Mouse (Mus musculus) forebrain, postnatal 0 days (tissue): ENCODE measurements around the gene Smad9. TPM values are rescaled to one million over a fixed set of nuclear protein-coding genes. Genes with fewer than 3 reads are reported as not detected.

Experiments used
- ATAC-seq: fragments of 200-750 bp; cut with Nextera tagmentation; 2 replicates; pipeline ENCODE4 v1.8.0; 2017; ENCODE audit warnings: mild to moderate bottlenecking, moderate library complexity
- DNase-seq: peaks from one replicate; pipeline ENCODE4 v3.0.0-alpha.2; 2015
- H3K27ac ChIP-seq: fragments of 300-500 bp; sonication (generic); 2 replicates; pipeline ENCODE4 v1.5.1; 2014; ENCODE audit warnings: low read depth, mild to moderate bottlenecking, antibody characterized with exemption, low read length, moderate library complexity, mixed read lengths
- H3K27me3 ChIP-seq: fragments of 300-500 bp; sonication (generic); 2 replicates; pipeline ENCODE4 v1.6.1; 2014; ENCODE audit warnings: mild to moderate bottlenecking, low read length, mixed read lengths; ENCODE audit not compliant: insufficient read depth
- H3K36me3 ChIP-seq: fragments of 300-500 bp; sonication (generic); 2 replicates; pipeline ENCODE4 v1.6.1; 2014; ENCODE audit warnings: mild to moderate bottlenecking, moderate library complexity; ENCODE audit not compliant: insufficient read depth
- H3K4me1 ChIP-seq: fragments of 300-500 bp; sonication (generic); 2 replicates; pipeline ENCODE4 v1.6.1; 2014; ENCODE audit warnings: antibody characterized with exemption; ENCODE audit not compliant: insufficient read depth
- H3K4me2 ChIP-seq: fragments of 300-500 bp; sonication (generic); 2 replicates; pipeline ENCODE4 v1.6.1; 2014; ENCODE audit warnings: low read depth, mild to moderate bottlenecking, moderate library complexity
- H3K4me3 ChIP-seq: fragments of 300-500 bp; sonication (generic); 2 replicates; pipeline ENCODE4 v1.5.1; 2014; ENCODE audit warnings: low read depth, low read length, mixed read lengths
- H3K9ac ChIP-seq: fragments of 300-500 bp; sonication (generic); 2 replicates; pipeline ENCODE4 v1.6.1; 2014; ENCODE audit warnings: mild to moderate bottlenecking
- H3K9me3 ChIP-seq: fragments of 300-500 bp; sonication (generic); 2 replicates; pipeline ENCODE4 v1.6.1; 2016; ENCODE audit warnings: low read length
- CTCF ChIP-seq: sonication (generic); IDR thresholded peaks from 2 replicates; pipeline ENCODE4 v1.5.1; 2016; ENCODE audit warnings: antibody characterized with exemption, control low read depth, low read depth
- WGBS: fragments of 180-500 bp; shearing (Covaris S2); extraction: QIAGEN DNeasy Blood & Tissue Kit; methylation state at CpG from one replicate; pipeline ENCODE4 v1.1.7; 2014; 5-methylcytosine and 5-hydroxymethylcytosine counted together
- polyA plus RNA-seq: library from polyadenylated mRNA; unstranded; fragments of >200 nt; fragmentation: Nextera tagmentation; extraction: Ambion mirVana; gene quantifications from 2 replicates; pipeline ENCODE4 v1.2.1, GENCODE M21; 2015
- total RNA-seq: library from RNA; depleted of rRNA; stranded (reverse); fragments of >200 nt; gene quantifications from 2 replicates; pipeline ENCODE4 v1.2.3, GENCODE M21; 2014

Gene Smad9
- total and polyA plus RNA-seq, 2 experiments from 2014 or later: 0.35 to 2.7 TPM

DNA sequence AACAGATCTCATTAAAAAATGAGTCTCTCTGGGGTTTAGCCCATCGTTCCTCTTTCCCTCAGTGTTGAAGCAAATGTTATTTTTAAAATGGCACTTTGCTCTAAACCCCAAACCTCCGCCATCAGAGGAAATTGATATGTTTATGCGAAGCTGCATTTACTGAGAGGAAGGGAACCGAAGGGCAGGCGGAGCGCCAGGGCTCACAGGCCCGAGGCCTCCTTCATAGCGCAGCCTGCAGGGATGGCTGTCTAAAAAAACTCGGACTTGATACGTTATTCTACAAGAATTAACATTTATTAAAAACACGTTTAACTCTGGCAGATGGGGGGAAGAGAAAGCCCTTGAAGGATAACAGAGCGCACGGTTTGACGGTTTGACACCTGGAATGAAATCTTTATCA, 10.7 kb downstream of the Smad9 start:
- TF ChIP-seq CTCF: no peak
- 79% methylated on average over 14 of the region's 14 CpGs for WGBS
- H3K36me3 ChIP-seq: no peaks in the 10 kb centered on the region
- no peak overlapping the region for H3K4me3 ChIP-seq
- H3K27ac ChIP-seq: no peak overlapping the region
- H3K4me2 ChIP-seq: no peak overlapping the region
- no peaks in the 10 kb centered on the region for H3K4me1 ChIP-seq
- DNase-seq: no peak
- H3K27me3 ChIP-seq: no peaks in the 10 kb centered on the region
- no peak for ATAC-seq
- no peak overlapping the region for H3K9ac ChIP-seq
- no peaks in the 10 kb centered on the region for H3K9me3 ChIP-seq

DNA sequence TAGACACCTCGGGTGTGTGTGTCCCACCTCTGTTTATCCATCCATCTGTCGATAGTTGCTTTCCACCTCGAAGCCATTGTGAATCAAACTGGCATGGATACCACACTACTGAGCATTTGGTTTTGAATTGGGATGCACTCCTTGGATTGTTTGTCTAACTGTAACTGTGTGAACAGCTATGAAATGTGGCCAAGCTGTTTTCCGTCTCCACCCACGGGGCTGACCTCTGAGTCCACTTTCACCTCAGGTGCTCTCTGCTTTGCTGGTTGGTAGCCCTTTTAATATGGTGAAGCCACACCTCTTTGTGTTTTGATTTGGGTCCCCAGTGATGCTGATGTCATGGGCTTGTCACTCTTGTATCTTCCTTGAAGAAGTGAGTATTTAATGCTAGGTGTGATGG, 11.4 kb downstream of the Smad9 start:
- Histone ChIP-seq H3K4me2 (no peak overlapping the region), H3K27me3 (no peaks in the 10 kb centered on the region), H3K4me1 (no peaks in the 10 kb centered on the region), H3K4me3 (no peak overlapping the region), H3K36me3 (no peaks in the 10 kb centered on the region), H3K9me3 (no peaks in the 10 kb centered on the region), H3K27ac (no peak overlapping the region), H3K9ac (no peak overlapping the region)
- no peak for DNase-seq
- no peak for ATAC-seq
- 86% methylated on average over 5 of the region's 5 CpGs for WGBS
- no peak for TF ChIP-seq CTCF

DNA sequence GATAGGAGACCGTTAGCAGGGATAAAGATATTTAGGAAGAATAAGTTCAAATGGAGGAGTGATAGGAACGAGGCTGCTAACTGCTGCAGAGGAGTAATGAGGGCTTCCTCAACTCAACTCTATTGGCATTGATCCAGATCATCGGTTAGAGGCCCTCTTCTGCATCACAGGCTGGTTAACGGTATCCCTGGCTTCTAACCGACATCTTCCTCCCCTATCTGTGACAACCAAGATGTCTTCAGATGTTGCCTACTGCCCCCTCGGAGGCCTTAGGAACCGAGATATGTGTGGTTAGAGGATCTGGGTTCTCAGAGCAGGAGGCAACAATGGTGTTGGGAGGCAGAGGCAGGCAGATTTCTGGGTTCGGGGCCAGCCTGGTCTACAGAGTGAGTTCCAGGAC, 13.2 kb downstream of the Smad9 start:
- 84% methylated on average over 8 of the region's 8 CpGs for WGBS
- no peak for DNase-seq
- TF ChIP-seq CTCF: no peak

DNA sequence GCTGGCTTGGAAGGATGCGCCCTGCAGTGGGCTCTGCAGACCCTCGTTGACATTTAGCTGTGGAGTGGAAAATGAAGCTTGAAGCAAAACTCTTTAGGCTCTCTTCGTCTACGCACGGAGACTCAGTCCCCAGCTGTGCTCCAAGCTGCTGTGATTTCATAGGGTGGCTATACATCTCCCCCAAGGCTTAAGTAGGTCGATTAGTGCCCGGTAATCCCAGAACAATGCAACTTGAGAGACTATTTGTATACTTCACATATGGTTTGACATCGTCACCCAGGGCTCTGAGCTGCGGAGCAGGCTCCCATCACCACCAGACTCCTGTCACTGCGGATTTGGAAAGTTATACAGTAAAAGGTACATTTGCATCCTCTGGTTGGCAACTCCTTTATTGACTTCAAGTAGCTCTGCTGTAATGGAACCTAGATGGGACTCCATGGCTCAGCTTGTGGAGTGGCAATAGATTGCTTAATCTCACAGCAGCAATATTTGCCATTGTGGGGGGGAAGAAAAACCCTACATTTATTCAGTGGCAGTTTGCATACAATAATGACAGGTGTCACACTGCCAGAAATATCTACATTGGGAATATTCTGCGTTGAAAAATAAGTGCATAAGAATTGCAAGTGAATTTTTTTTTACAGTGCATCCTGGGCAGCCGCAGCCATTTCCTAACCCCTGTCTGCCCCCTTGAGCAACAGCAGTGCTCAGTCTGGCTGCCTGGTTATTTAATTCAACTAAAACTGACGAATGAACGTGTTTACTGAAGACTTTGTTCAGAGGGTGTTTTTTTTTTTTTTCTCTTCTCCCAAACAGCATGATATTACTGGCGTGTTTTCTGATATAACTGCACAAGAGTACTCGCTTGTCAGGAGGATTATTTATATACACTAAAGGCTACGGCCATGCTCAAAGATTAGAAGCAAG, 14.2 kb downstream of the Smad9 start:
- H3K36me3 ChIP-seq: no peaks in the 10 kb centered on the region
- no peak for ATAC-seq

More for the DNA sequence above, 13.2 kb downstream of the Smad9 start:
- no peak overlapping the region for H3K27ac ChIP-seq
- no peaks in the 10 kb centered on the region for H3K9me3 ChIP-seq
- H3K4me1 ChIP-seq: no peaks in the 10 kb centered on the region
- H3K27me3 ChIP-seq: no peaks in the 10 kb centered on the region
- H3K36me3 ChIP-seq: no peaks in the 10 kb centered on the region
- ATAC-seq: no peak
- no peak overlapping the region for H3K4me2 ChIP-seq
- no peak overlapping the region for H3K4me3 ChIP-seq
- H3K9ac ChIP-seq: no peak overlapping the region

DNA sequence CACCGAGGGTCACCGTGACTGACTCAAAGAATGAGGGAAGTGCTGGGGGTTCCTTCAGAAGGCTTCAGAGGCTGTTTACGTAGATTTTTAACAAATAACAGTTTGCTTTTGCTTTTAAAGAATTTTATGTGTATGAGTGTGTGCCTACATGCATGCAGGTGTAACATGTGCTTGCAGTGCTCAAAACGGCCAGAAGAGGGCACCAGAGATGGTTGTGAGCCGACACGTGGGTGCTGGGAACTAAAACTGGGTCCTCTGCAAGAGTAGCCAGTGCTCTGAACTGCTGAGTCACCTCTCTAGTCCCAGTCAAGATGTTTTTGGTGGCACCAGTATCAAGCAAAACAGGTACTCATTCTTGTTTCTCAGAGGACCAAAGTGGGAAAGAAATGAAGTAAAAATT, 18.2 kb downstream of the Smad9 start:
- WGBS: 87% methylated on average over 6 of the region's 6 CpGs

More for the DNA sequence above, 14.2 kb downstream of the Smad9 start:
- 55% methylated on average over 17 of the region's 17 CpGs for WGBS
- H3K4me2 ChIP-seq: no peak overlapping the region
- H3K27me3 ChIP-seq: no peaks in the 10 kb centered on the region
- H3K4me1 ChIP-seq: no peaks in the 10 kb centered on the region
- no peaks in the 10 kb centered on the region for H3K9me3 ChIP-seq
- no peak overlapping the region for H3K4me3 ChIP-seq
- H3K9ac ChIP-seq: no peak overlapping the region
- TF ChIP-seq CTCF: no peak
- H3K27ac ChIP-seq: no peak overlapping the region
- no peak for DNase-seq

DNA sequence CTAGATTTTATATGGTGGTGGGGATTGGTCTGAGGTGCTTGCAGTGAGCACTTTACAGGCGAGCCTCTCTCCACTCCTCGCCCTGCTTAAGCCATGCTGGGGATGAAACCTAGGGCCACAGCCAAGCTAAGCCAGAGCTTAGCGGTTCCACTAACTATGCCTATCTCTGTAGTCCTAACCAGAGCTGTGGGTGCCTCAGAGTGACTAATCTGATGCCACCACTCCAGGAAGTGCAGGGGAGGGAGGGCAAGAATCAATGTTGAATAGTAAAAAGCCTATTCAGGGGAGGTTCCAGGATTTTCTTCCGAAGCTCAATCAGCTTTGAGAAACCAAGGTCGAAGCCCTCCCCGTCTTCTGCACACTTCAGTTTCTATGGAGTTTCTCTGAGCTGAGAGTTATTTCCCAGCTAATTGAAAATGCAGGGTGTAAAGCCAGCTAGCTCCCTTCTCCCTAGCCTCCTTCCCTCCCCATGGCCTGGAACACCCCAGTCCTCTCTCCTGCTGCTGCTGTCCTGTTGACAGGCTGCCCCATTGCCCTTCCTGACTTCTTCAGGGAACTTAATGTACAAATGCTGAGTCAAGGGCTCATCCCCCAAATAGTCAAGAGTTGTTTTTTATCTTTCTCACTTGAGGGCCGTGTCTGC, 20.7 kb downstream of the Smad9 start:
- H3K4me1 ChIP-seq: no peaks in the 10 kb centered on the region
- H3K4me3 ChIP-seq: no peak overlapping the region
- no peak overlapping the region for H3K9ac ChIP-seq
- no peaks in the 10 kb centered on the region for H3K36me3 ChIP-seq
- H3K9me3 ChIP-seq: no peaks in the 10 kb centered on the region
- TF ChIP-seq CTCF: no peak
- DNase-seq (no peak), ATAC-seq (no peak)
- WGBS: 55% methylated on average over 7 of the region's 7 CpGs
- H3K27ac ChIP-seq: no peak overlapping the region
- H3K4me2 ChIP-seq: no peak overlapping the region
- no peaks in the 10 kb centered on the region for H3K27me3 ChIP-seq

More for the DNA sequence above, 18.2 kb downstream of the Smad9 start:
- Histone ChIP-seq H3K27me3 (no peaks in the 10 kb centered on the region), H3K36me3 (no peaks in the 10 kb centered on the region), H3K4me3 (no peak overlapping the region), H3K9ac (no peak overlapping the region), H3K9me3 (no peaks in the 10 kb centered on the region), H3K4me1 (no peaks in the 10 kb centered on the region), H3K4me2 (no peak overlapping the region), H3K27ac (no peak overlapping the region)
- no peak for TF ChIP-seq CTCF
- ATAC-seq (no peak), DNase-seq (no peak)

DNA sequence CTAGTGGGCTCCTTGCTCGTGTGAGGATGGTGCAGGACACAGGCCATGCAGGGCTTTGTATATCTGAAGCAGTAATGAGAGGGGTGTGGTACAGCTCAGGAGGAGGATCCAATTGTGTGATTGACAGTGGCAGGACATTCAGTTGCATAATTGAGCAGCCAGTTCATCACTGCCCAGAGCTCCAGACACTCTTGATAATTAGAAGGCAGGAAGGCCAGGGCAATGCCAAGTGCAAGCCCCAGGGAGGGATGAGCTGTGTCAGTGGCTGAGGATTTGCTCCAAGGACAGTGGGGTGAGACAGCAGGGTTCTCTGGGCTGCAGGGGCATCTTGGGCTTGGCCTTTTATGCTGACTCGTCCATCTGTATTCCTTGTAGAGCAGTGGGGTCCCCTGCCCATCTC, 35.2 kb downstream of the Smad9 start:
- Histone ChIP-seq H3K4me3 (no peak overlapping the region), H3K9ac (no peak overlapping the region), H3K9me3 (no peaks in the 10 kb centered on the region), H3K4me2 (no peak overlapping the region), H3K27me3 (no peaks in the 10 kb centered on the region), H3K4me1 (no peaks in the 10 kb centered on the region), H3K27ac (no peak overlapping the region), H3K36me3 (no peaks in the 10 kb centered on the region)
- WGBS: 54% methylated on average over 2 of the region's 2 CpGs
- ATAC-seq: no peak
- DNase-seq: no peak
- no peak for TF ChIP-seq CTCF
